Mouse (Mus musculus) liver, adult 2 months (tissue): ENCODE results near the gene Med27. TPM values are rescaled to one million over a fixed set of nuclear protein-coding genes. Genes with fewer than 3 reads are reported as not detected.

ENCODE experiments used
- DNase-seq: peaks from one replicate; pipeline ENCODE4 v3.0.0-alpha.2; 2011; ENCODE audit warnings: low read depth, low spot score; ENCODE audit errors: extremely low read depth
- H3K27ac ChIP-seq: fragments of 200-500 bp; replicated peaks from 2 replicates; pipeline ENCODE4 v1.5.1; 2012; ENCODE audit warnings: low read depth, mild to moderate bottlenecking, control low read depth, inconsistent platforms, low read length; ENCODE audit not compliant: insufficient read depth
- H3K27me3 ChIP-seq: fragments of 200-500 bp; 2 replicates; pipeline ENCODE4 v1.6.1; 2012; ENCODE audit warnings: mild to moderate bottlenecking, moderate library complexity, low read length, inconsistent platforms; ENCODE audit not compliant: control insufficient read depth, insufficient read depth
- H3K36me3 ChIP-seq: fragments of 200-500 bp; 2 replicates; pipeline ENCODE4 v1.6.1; 2012; ENCODE audit warnings: low read length, inconsistent platforms; ENCODE audit not compliant: control insufficient read depth, insufficient read depth
- H3K4me1 ChIP-seq: fragments of 200-500 bp; 2 replicates; pipeline ENCODE4 v1.6.1; 2011; ENCODE audit warnings: low read length; ENCODE audit not compliant: control insufficient read depth, insufficient read depth
- H3K4me3 ChIP-seq: fragments of 200-500 bp; 2 replicates; pipeline ENCODE4 v1.5.1; 2011; ENCODE audit warnings: low read depth, mild to moderate bottlenecking, control low read depth, low read length, moderate library complexity; ENCODE audit not compliant: insufficient read depth
- H3K79me2 ChIP-seq: fragments of 200-500 bp; 2 replicates; pipeline ENCODE4 v1.6.1; 2012; ENCODE audit warnings: inconsistent platforms, mild to moderate bottlenecking, low read length, moderate library complexity; ENCODE audit not compliant: control insufficient read depth, insufficient read depth
- H3K9ac ChIP-seq: fragments of 200-500 bp; 2 replicates; pipeline ENCODE4 v1.6.1; 2012; ENCODE audit warnings: low read depth, mild to moderate bottlenecking, control low read depth, inconsistent platforms, low read length
- CTCF ChIP-seq: fragments of 200-500 bp; IDR thresholded peaks from 2 replicates; pipeline ENCODE4 v1.5.1; 2011; ENCODE audit warnings: low read depth, low read length, control low read depth
- POLR2A ChIP-seq: fragments of 200-500 bp; IDR thresholded peaks from 2 replicates; pipeline ENCODE4 v1.6.1; 2011; ENCODE audit warnings: low read length, control low read depth; ENCODE audit not compliant: insufficient read depth; ENCODE audit errors: extremely low read depth
- WGBS: fragments of 180-500 bp; shearing (Covaris S2); methylation state at CpG from one replicate; pipeline ENCODE4 v1.1.7; 2018; 5-methylcytosine and 5-hydroxymethylcytosine counted together
- polyA plus RNA-seq: library from polyadenylated mRNA; depleted of rRNA; stranded (reverse); fragments of >200 nt; gene quantifications from 2 replicates; pipeline ENCODE4 v1.2.3, GENCODE M21; 2012
- total RNA-seq: library from RNA; depleted of rRNA; stranded (reverse); fragments of >200 nt; gene quantifications from 2 replicates; pipeline ENCODE4 v1.2.3, GENCODE M21; 2014

Med27 gene
- total and polyA plus RNA-seq, 2 experiments: 5.7 to 13.2 TPM

DNA sequence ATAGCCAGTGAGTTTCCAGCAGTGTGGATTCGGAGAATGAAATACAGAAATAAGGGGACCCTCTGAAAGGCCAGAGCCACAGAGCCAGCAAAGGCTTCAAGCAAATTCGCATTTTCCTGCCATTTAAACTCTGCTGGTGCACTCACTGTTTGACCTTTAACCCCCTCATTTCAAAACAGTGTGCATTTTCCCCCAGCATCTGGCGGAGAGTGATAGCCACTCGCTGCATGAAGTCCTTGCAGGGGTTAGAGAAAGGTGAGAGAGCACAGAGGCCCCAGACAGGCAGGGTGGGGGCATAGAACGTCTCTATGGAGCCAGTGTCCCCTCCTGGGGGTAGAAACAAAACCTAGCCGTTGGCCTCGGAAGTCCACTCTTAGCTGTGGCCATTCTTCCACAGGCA, 166.5 kb downstream of the Med27 start:
- WGBS: 66% methylated on average over 7 of the region's 7 CpGs
- TF ChIP-seq CTCF (no peak), POLR2A (no peak)
- H3K9ac ChIP-seq: no peak overlapping the region
- H3K27ac ChIP-seq: no peak overlapping the region
- H3K79me2 ChIP-seq: no peaks in the 10 kb centered on the region
- no peaks in the 10 kb centered on the region for H3K36me3 ChIP-seq
- no peak for DNase-seq
- no peaks in the 10 kb centered on the region for H3K4me1 ChIP-seq
- H3K4me3 ChIP-seq: no peak overlapping the region
- H3K27me3 ChIP-seq: no peaks in the 10 kb centered on the region

DNA sequence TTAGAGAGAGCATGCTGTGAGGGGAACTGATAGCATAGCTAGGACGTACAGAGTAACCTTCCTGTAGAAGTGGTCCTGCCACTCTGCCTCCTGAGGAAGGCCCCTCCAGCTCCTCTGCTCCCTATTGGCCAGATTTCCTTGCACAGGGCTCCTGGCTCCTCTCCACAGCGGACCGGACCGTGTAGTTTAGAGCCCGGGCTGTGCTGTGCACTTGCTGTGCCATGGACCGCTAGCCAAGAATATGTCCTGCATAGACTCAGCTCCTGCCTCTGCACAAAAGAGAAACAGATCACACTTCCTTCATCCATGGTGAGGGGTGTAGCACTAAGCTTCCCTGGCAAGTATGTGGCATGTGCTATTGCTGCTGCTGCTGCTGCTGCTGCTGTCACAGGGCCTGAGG, 168.2 kb downstream of the Med27 start:
- H3K4me3 ChIP-seq: no peak overlapping the region

DNA sequence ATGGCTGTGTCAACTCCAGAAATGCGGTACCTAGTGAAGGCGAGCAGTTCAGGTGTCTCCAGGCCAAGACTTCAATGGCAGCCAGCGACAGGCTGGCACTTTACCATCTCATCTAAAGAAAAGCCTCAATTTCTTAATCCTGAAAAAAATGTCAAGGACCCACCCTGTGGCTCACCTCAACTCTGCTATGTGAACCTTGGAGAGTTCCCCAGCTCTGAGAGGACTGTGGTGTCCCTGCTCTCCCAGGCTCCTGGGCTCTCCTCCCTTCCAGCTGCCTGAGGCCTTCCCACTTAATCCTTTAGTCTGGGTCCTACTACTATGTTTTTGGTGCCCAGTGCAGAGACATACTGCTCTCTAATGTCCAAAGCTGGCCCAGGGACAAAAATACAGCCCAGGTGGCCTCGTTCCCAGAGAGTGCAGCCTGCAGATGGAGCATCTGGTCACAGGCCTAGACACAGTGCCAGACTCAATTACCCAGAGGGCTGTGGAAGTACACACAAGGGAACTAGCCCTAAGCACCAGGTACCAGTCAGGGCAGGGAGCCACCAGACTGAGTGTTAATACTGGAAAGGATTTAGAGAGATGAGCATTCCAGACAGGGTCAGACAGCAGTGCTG, 169.3 kb downstream of the Med27 start:
- Histone ChIP-seq H3K27me3 (no peaks in the 10 kb centered on the region), H3K36me3 (no peaks in the 10 kb centered on the region), H3K4me3 (no peak overlapping the region), H3K4me1 (no peaks in the 10 kb centered on the region), H3K9ac (no peak overlapping the region), H3K79me2 (no peaks in the 10 kb centered on the region), H3K27ac (no peak overlapping the region)
- no peak for DNase-seq
- TF ChIP-seq POLR2A (no peak), CTCF (no peak)
- 79% methylated on average over 4 of the region's 4 CpGs for WGBS

More for the DNA sequence above, 168.2 kb downstream of the Med27 start:
- no peaks in the 10 kb centered on the region for H3K27me3 ChIP-seq
- no peak for DNase-seq
- TF ChIP-seq POLR2A: no peak
- no peak overlapping the region for H3K9ac ChIP-seq
- 95% methylated on average over 6 of the region's 6 CpGs for WGBS
- H3K27ac ChIP-seq: no peak overlapping the region
- no peaks in the 10 kb centered on the region for H3K4me1 ChIP-seq
- H3K36me3 ChIP-seq: no peaks in the 10 kb centered on the region
- H3K79me2 ChIP-seq: no peaks in the 10 kb centered on the region

DNA sequence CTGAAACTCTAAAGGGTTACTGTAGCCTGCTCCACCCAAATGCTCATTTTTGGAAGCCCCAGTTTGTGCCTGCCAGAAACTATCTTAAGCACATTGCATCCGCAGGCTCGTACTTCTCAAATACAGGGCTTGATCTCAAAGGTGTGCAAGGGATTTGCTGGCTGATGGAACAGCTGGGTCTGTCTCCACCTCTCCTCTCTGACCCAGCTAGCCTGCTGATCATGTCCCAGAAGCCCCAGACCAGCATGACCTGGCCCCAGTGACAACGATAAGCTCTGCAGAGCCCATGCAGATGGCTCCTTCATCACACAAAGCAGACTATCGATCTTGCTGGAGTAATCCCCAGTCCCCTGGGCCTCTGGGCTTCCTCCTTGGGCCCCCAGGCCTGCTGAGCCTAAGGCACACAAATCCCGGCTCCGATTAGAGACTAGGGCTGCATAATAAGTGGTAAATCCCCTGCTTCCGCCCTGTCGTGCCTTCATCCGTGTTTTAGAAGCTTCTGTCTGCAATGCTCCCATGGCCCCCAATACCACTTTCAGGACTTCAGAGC, 170.1 kb downstream of the Med27 start:
- no peak overlapping the region for H3K27ac ChIP-seq
- 78% methylated on average over 9 of the region's 9 CpGs for WGBS
- H3K79me2 ChIP-seq: no peaks in the 10 kb centered on the region
- TF ChIP-seq CTCF (no peak), POLR2A (no peak)
- no peaks in the 10 kb centered on the region for H3K36me3 ChIP-seq
- H3K4me3 ChIP-seq: no peak overlapping the region
- H3K9ac ChIP-seq: no peak overlapping the region
- no peak for DNase-seq
- no peaks in the 10 kb centered on the region for H3K4me1 ChIP-seq
- H3K27me3 ChIP-seq: no peaks in the 10 kb centered on the region

DNA sequence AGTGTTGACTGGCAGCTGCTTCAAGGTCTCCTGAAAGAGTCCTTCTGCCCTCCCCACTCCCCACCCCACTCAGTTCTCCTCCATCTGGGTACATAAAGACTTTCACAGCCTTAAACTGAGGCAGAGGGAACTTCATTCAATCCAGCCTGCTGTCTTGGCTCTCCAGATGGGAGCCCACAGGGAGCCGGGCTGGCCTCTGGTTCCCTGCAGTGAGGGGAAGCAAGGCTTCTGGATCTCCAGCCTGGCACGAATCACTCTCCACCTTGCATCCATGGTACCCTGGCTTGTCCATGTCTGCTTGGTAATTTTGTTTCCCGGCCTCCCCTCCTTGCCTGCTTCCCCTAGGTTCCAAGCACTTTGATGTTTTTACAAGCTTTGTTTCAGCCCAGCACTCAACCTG, 172.8 kb downstream of the Med27 start:
- Histone ChIP-seq H3K79me2 (no peaks in the 10 kb centered on the region), H3K27me3 (no peaks in the 10 kb centered on the region), H3K4me1 (no peaks in the 10 kb centered on the region), H3K4me3 (no peak overlapping the region), H3K9ac (no peak overlapping the region), H3K27ac (no peak overlapping the region), H3K36me3 (no peaks in the 10 kb centered on the region)
- no peak for DNase-seq
- TF ChIP-seq CTCF (no peak), POLR2A (no peak)
- 90% methylated on average over 3 of the region's 3 CpGs for WGBS

DNA sequence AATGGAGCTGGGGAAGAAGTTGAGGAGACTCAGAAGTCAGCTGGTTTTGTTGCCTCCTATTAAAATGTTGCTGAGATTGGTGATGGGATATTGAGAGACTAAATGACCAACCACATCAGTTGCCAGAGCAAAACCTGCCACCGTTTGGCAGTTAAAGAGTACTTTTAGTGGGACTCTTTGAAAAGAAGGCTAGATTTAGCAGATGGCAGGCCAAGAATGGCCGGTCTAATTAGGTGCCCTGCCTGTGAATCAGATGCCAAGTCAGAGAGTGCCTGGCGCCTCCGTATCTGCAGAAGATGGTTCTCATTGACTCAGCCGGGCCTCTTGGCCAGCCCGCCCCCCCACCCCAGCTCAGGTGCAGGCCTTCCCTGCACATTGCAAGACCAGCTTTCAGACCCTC, 173.6 kb downstream of the Med27 start:
- no peak for TF ChIP-seq CTCF
- TF ChIP-seq POLR2A: no peak
- H3K4me3 ChIP-seq: no peak overlapping the region
- H3K79me2 ChIP-seq: no peaks in the 10 kb centered on the region
- 95% methylated on average over 6 of the region's 6 CpGs for WGBS
- no peak overlapping the region for H3K9ac ChIP-seq
- H3K36me3 ChIP-seq: no peaks in the 10 kb centered on the region
- H3K27ac ChIP-seq: no peak overlapping the region
- no peak for DNase-seq
- H3K27me3 ChIP-seq: no peaks in the 10 kb centered on the region
- no peaks in the 10 kb centered on the region for H3K4me1 ChIP-seq
